Mouse (Mus musculus): Measurements from ENCODE around the gene Epb41. TPM values are rescaled to one million over a fixed set of nuclear protein-coding genes. Genes with fewer than 3 reads are reported as not detected.

Epb41 gene
- polyA plus RNA-seq, 1 experiment from 2014 or later: 22.2 TPM

GRCm38 (mm10) chr4:131897109-131897508, 178.0 kb downstream of the Epb41 start:
- no peaks in the 10 kb centered on the region for H3K9me3 ChIP-seq (ENCODE audit: control insufficient read depth)
- H3K4me1 ChIP-seq (replicated peaks; ENCODE audit: control insufficient read depth, insufficient read depth, low read length): no peaks in the 10 kb centered on the region
- peak overlapping the region; percentile 73 for H3K27ac ChIP-seq (ENCODE audit: low read depth, low read length)
- H3K9ac ChIP-seq (ENCODE audit: low read depth, low read length): no peak overlapping the region
- no peak overlapping the region for H3K4me3 ChIP-seq (ENCODE audit: low read depth, low read length)
- no peak overlapping the region for H3K4me2 ChIP-seq (replicated peaks; ENCODE audit: low read depth)
- no peak for TF ChIP-seq CTCF (IDR thresholded peaks at IDR 0.05; ENCODE audit: low read depth)
- 89% methylated on average over 5 of the region's 5 CpGs for WGBS
- H3K36me3 ChIP-seq (ENCODE audit: control insufficient read depth, insufficient read depth): peaks cover 80% of the 10 kb centered on the region
- 0 out of 2 replicates have a peak, but pooled peaks have one; percentile 13 for ATAC-seq
- H3K27me3 ChIP-seq (replicated peaks; ENCODE audit: control insufficient read depth, insufficient read depth, low read length): no peaks in the 10 kb centered on the region

- Histone ChIP-seq H3K27ac (ENCODE audit: low read depth, low read length) (no peak overlapping the region), H3K4me3 (ENCODE audit: low read depth, low read length) (no peak overlapping the region), H3K4me2 (replicated peaks; ENCODE audit: low read depth) (no peak overlapping the region), H3K27me3 (replicated peaks; ENCODE audit: control insufficient read depth, insufficient read depth, low read length) (no peaks in the 10 kb centered on the region), H3K9ac (ENCODE audit: low read depth, low read length) (no peak overlapping the region), H3K36me3 (ENCODE audit: control insufficient read depth, insufficient read depth) (peaks cover 49% of the 10 kb centered on the region), H3K9me3 (ENCODE audit: control insufficient read depth) (no peaks in the 10 kb centered on the region), H3K4me1 (replicated peaks; ENCODE audit: control insufficient read depth, insufficient read depth, low read length) (no peaks in the 10 kb centered on the region)
- no peak for TF ChIP-seq CTCF (IDR thresholded peaks at IDR 0.05; ENCODE audit: low read depth)
- ATAC-seq: no peak
- 85% methylated on average over 3 of the region's 3 CpGs for WGBS
Measured at GRCm38 (mm10) chr4:131890692-131891091, 184.4 kb downstream of the Epb41 start.

- no peaks in the 10 kb centered on the region for H3K4me1 ChIP-seq (replicated peaks; ENCODE audit: control insufficient read depth, insufficient read depth, low read length)
- H3K27me3 ChIP-seq (replicated peaks; ENCODE audit: control insufficient read depth, insufficient read depth, low read length): no peaks in the 10 kb centered on the region
- no peak for ATAC-seq
- H3K27ac ChIP-seq (ENCODE audit: low read depth, low read length): no peak overlapping the region
- peaks cover 36% of the 10 kb centered on the region for H3K36me3 ChIP-seq (ENCODE audit: control insufficient read depth, insufficient read depth)
- TF ChIP-seq CTCF (IDR thresholded peaks at IDR 0.05; ENCODE audit: low read depth): no peak
- no peak overlapping the region for H3K4me3 ChIP-seq (ENCODE audit: low read depth, low read length)
- no peak overlapping the region for H3K4me2 ChIP-seq (replicated peaks; ENCODE audit: low read depth)
- WGBS: 45% methylated on average over 1 of the region's 1 CpGs
- no peak overlapping the region for H3K9ac ChIP-seq (ENCODE audit: low read depth, low read length)
- no peaks in the 10 kb centered on the region for H3K9me3 ChIP-seq (ENCODE audit: control insufficient read depth)
Measured at GRCm38 (mm10) chr4:131888564-131888963, 186.6 kb downstream of the Epb41 start.

GRCm38 (mm10) chr4:131885376-131885775, 189.7 kb downstream of the Epb41 start:
- no peak for ATAC-seq
- H3K27me3 ChIP-seq (replicated peaks; ENCODE audit: control insufficient read depth, insufficient read depth, low read length): no peaks in the 10 kb centered on the region
- H3K27ac ChIP-seq (ENCODE audit: low read depth, low read length): no peak overlapping the region
- H3K4me1 ChIP-seq (replicated peaks; ENCODE audit: control insufficient read depth, insufficient read depth, low read length): peaks cover 2% of the 10 kb centered on the region; the same call in 1 of the 2 replicates
- no peak overlapping the region for H3K4me3 ChIP-seq (ENCODE audit: low read depth, low read length)
- no peaks in the 10 kb centered on the region for H3K9me3 ChIP-seq (ENCODE audit: control insufficient read depth)
- 67% methylated on average over 6 of the region's 6 CpGs for WGBS
- H3K4me2 ChIP-seq (replicated peaks; ENCODE audit: low read depth): no peak overlapping the region
- no peak for TF ChIP-seq CTCF (IDR thresholded peaks at IDR 0.05; ENCODE audit: low read depth)
- no peak overlapping the region for H3K9ac ChIP-seq (ENCODE audit: low read depth, low read length)
- H3K36me3 ChIP-seq (ENCODE audit: control insufficient read depth, insufficient read depth): peaks cover 11% of the 10 kb centered on the region

- peaks cover 2% of the 10 kb centered on the region; the same call in 1 of the 2 replicates for H3K4me1 ChIP-seq (replicated peaks; ENCODE audit: control insufficient read depth, insufficient read depth, low read length)
- H3K9me3 ChIP-seq (ENCODE audit: control insufficient read depth): no peaks in the 10 kb centered on the region
- 47% methylated on average over 6 of the region's 6 CpGs for WGBS
- no peak overlapping the region; the same call in 1 of the 2 replicates for H3K4me2 ChIP-seq (replicated peaks; ENCODE audit: low read depth)
- ATAC-seq: no peak
- H3K27me3 ChIP-seq (replicated peaks; ENCODE audit: control insufficient read depth, insufficient read depth, low read length): no peaks in the 10 kb centered on the region
- no peak overlapping the region for H3K4me3 ChIP-seq (ENCODE audit: low read depth, low read length)
- peak overlapping the region; percentile 58 for H3K27ac ChIP-seq (ENCODE audit: low read depth, low read length)
- peaks cover 11% of the 10 kb centered on the region for H3K36me3 ChIP-seq (ENCODE audit: control insufficient read depth, insufficient read depth)
- H3K9ac ChIP-seq (ENCODE audit: low read depth, low read length): no peak overlapping the region
- no peak for TF ChIP-seq CTCF (IDR thresholded peaks at IDR 0.05; ENCODE audit: low read depth)
Measured at GRCm38 (mm10) chr4:131883571-131883970, 191.6 kb downstream of the Epb41 start.

- no peak for TF ChIP-seq CTCF (IDR thresholded peaks at IDR 0.05; ENCODE audit: low read depth)
- Histone ChIP-seq H3K4me1 (replicated peaks; ENCODE audit: control insufficient read depth, insufficient read depth, low read length) (peaks cover 2% of the 10 kb centered on the region), H3K9ac (ENCODE audit: low read depth, low read length) (no peak overlapping the region), H3K4me3 (ENCODE audit: low read depth, low read length) (no peak overlapping the region), H3K27me3 (replicated peaks; ENCODE audit: control insufficient read depth, insufficient read depth, low read length) (no peaks in the 10 kb centered on the region), H3K4me2 (replicated peaks; ENCODE audit: low read depth) (no peak overlapping the region), H3K36me3 (ENCODE audit: control insufficient read depth, insufficient read depth) (peaks cover 10% of the 10 kb centered on the region), H3K9me3 (ENCODE audit: control insufficient read depth) (no peaks in the 10 kb centered on the region), H3K27ac (ENCODE audit: low read depth, low read length) (no peak overlapping the region)
- no peak for ATAC-seq
- 68% methylated on average over 7 of the region's 7 CpGs for WGBS
Measured at GRCm38 (mm10) chr4:131881306-131881705, 193.8 kb downstream of the Epb41 start.

GRCm38 (mm10) chr4:131879692-131880091, 195.4 kb downstream of the Epb41 start:
- H3K4me3 ChIP-seq (ENCODE audit: low read depth, low read length): no peak overlapping the region
- H3K4me2 ChIP-seq (replicated peaks; ENCODE audit: low read depth): no peak overlapping the region
- 61% methylated on average over 1 of the region's 1 CpGs for WGBS
- TF ChIP-seq CTCF (IDR thresholded peaks at IDR 0.05; ENCODE audit: low read depth): no peak
- no peaks in the 10 kb centered on the region for H3K27me3 ChIP-seq (replicated peaks; ENCODE audit: control insufficient read depth, insufficient read depth, low read length)
- H3K36me3 ChIP-seq (ENCODE audit: control insufficient read depth, insufficient read depth): no peaks in the 10 kb centered on the region
- no peaks in the 10 kb centered on the region for H3K9me3 ChIP-seq (ENCODE audit: control insufficient read depth)
- peaks cover 2% of the 10 kb centered on the region for H3K4me1 ChIP-seq (replicated peaks; ENCODE audit: control insufficient read depth, insufficient read depth, low read length)
- H3K27ac ChIP-seq (ENCODE audit: low read depth, low read length): no peak overlapping the region
- no peak overlapping the region for H3K9ac ChIP-seq (ENCODE audit: low read depth, low read length)
- no peak for ATAC-seq
